Mouse (Mus musculus) intestine, postnatal 0 days (tissue): ENCODE measurements at regions not wholly inside any gene's neighbourhood (a gene's known extent, or its start where the extent isn't known, plus 50 kb on each side); places are given as distances from the start of the nearest gene placed in this dataset.

Experiments used
- ATAC-seq: fragments of 200-750 bp; cut with Nextera tagmentation; 2 replicates; pipeline ENCODE4 v1.8.0; 2017; ENCODE audit warnings: mild to moderate bottlenecking, moderate TSS enrichment, moderate library complexity
- H3K27ac ChIP-seq: fragments of 300-500 bp; sonication (generic); 2 replicates; pipeline ENCODE4 v1.5.1; 2014; ENCODE audit warnings: mild to moderate bottlenecking, low read depth, low read length, moderate library complexity
- H3K27me3 ChIP-seq: fragments of 300-500 bp; sonication (generic); replicated peaks from 2 replicates; pipeline ENCODE4 v1.6.1; 2014; ENCODE audit warnings: low read length, mixed read lengths; ENCODE audit not compliant: control insufficient read depth, insufficient read depth
- H3K36me3 ChIP-seq: fragments of 300-500 bp; sonication (generic); 2 replicates; pipeline ENCODE4 v1.6.1; 2014; ENCODE audit warnings: mild to moderate bottlenecking, moderate library complexity; ENCODE audit not compliant: control insufficient read depth, insufficient read depth
- H3K4me1 ChIP-seq: fragments of 300-500 bp; sonication (generic); replicated peaks from 2 replicates; pipeline ENCODE4 v1.6.1; 2014; ENCODE audit warnings: antibody characterized with exemption, low read length, mixed read lengths; ENCODE audit not compliant: control insufficient read depth, insufficient read depth
- H3K4me2 ChIP-seq: fragments of 300-500 bp; sonication (generic); replicated peaks from 2 replicates; pipeline ENCODE4 v1.6.1; 2014; ENCODE audit warnings: low read depth, mild to moderate bottlenecking, moderate library complexity
- H3K4me3 ChIP-seq: fragments of 300-500 bp; sonication (generic); 2 replicates; pipeline ENCODE4 v1.5.1; 2014; ENCODE audit warnings: low read depth, low read length
- H3K9ac ChIP-seq: fragments of 300-500 bp; sonication (generic); 2 replicates; pipeline ENCODE4 v1.6.1; 2014; ENCODE audit warnings: mild to moderate bottlenecking, low read depth, low read length
- H3K9me3 ChIP-seq: fragments of 300-500 bp; sonication (generic); 2 replicates; pipeline ENCODE4 v1.6.1; 2016; ENCODE audit warnings: mixed run types; ENCODE audit not compliant: control insufficient read depth
- CTCF ChIP-seq: sonication (generic); IDR thresholded peaks from 2 replicates; pipeline ENCODE4 v1.5.1; 2016; ENCODE audit warnings: low read depth, mild to moderate bottlenecking, control low read depth, antibody characterized with exemption, moderate library complexity
- WGBS: fragments of 180-500 bp; shearing (Covaris S2); extraction: QIAGEN DNeasy Blood & Tissue Kit; methylation state at CpG from one replicate; pipeline ENCODE4 v1.1.7; 2014; 5-methylcytosine and 5-hydroxymethylcytosine counted together

DNA sequence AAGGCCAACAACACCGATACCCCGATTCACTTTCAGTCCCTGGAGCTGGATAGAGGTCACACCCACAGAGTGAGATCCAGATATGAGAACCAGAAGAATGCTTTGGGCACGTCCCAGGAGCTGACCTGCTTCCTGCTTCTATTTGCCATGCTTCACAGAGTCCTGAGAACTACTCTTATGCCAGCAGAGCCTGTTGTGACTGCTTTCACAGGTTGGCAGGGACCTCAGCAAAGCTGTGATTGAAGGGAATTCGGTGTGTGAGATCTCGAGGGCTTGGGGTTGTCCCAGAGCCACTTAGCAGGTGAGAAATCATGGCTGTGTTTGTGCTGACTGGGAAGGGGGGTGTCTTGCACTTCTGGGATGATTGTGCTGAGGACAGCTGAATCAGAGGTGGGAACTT lies 197.5 kb upstream of the Kif2a start:
- no peak for ATAC-seq
- Histone ChIP-seq H3K9me3 (no peaks in the 10 kb centered on the region), H3K4me3 (no peak overlapping the region), H3K4me1 (no peaks in the 10 kb centered on the region), H3K9ac (no peak overlapping the region), H3K4me2 (no peak overlapping the region), H3K36me3 (no peaks in the 10 kb centered on the region), H3K27me3 (no peaks in the 10 kb centered on the region), H3K27ac (no peak overlapping the region)
- WGBS: 60% methylated on average over 5 of the region's 5 CpGs
- no peak for TF ChIP-seq CTCF

DNA sequence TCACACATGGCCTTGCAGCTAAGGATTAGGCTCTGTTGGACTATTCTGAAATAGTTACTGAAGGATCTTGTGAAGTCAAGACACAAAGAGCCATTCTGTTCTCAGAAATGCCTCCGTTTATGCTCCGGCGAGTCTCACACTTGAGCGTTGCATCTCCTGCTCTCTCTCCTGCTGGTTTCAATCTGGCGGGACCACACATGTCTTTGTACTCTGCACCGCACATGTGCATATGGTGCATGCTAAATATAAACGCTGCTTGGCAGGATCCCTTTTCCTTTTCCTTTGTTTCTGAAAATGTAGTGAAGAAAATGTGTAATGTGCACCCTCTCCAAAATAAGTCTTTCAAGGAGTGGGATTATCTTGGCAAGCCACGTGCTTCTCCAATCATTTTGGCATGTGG lies 196.4 kb upstream of the Kif2a start:
- no peak for TF ChIP-seq CTCF
- ATAC-seq: no peak
- H3K36me3 ChIP-seq: no peaks in the 10 kb centered on the region
- H3K27ac ChIP-seq: no peak overlapping the region
- H3K4me1 ChIP-seq: no peaks in the 10 kb centered on the region
- H3K4me2 ChIP-seq: no peak overlapping the region
- no peaks in the 10 kb centered on the region for H3K27me3 ChIP-seq
- 74% methylated on average over 8 of the region's 8 CpGs for WGBS
- no peaks in the 10 kb centered on the region for H3K9me3 ChIP-seq
- H3K4me3 ChIP-seq: no peak overlapping the region
- H3K9ac ChIP-seq: no peak overlapping the region

DNA sequence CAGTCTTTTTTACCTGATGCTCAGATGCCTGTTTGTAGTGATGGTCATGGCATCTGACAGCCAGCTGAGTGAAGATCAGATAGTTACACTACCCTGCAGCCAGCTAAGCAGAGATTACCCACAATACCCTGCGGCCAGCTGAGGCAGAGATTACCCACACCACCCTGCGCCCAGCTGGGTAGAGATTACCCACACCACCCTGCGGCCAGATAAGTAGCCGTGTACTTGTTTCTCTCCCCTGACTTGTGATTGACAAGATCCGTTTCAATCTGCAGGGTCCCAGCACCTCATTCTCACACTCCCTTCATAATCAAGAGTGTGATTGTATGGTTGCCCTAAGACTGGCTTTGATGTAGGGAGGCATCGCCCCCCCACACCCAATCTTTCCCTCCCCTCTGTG lies 195.9 kb upstream of the Kif2a start:
- Histone ChIP-seq H3K27me3 (no peaks in the 10 kb centered on the region), H3K27ac (no peak overlapping the region), H3K36me3 (no peaks in the 10 kb centered on the region), H3K9ac (no peak overlapping the region), H3K4me1 (no peaks in the 10 kb centered on the region), H3K4me2 (no peak overlapping the region), H3K4me3 (no peak overlapping the region), H3K9me3 (no peaks in the 10 kb centered on the region)
- TF ChIP-seq CTCF: no peak
- no peak for ATAC-seq
- 81% methylated on average over 6 of the region's 6 CpGs for WGBS

DNA sequence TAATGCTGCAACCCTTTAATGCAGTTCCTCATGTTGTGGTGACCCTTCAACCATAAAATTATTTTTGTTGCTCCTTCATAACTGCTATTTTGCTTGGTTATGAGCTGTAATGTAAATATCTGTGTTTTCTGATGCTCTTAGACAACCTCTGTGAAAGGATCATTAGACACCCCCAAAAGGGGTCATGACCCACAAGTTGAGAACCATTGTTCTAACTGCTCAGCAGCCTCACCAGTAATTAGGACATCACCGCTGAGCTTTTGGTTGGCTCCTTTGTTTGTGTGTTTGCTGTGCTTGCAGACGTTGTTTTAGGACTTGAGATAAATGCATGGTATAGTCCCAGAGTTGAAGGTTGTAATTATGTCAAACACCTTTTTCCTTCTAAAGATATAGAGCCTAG lies 191.4 kb upstream of the Kif2a start:
- Histone ChIP-seq H3K4me3 (no peak overlapping the region), H3K9me3 (no peaks in the 10 kb centered on the region), H3K27me3 (no peaks in the 10 kb centered on the region), H3K27ac (no peak overlapping the region), H3K4me1 (no peaks in the 10 kb centered on the region), H3K9ac (no peak overlapping the region), H3K36me3 (no peaks in the 10 kb centered on the region), H3K4me2 (no peak overlapping the region)
- 30% methylated on average over 2 of the region's 2 CpGs for WGBS
- no peak for ATAC-seq
- no peak for TF ChIP-seq CTCF

DNA sequence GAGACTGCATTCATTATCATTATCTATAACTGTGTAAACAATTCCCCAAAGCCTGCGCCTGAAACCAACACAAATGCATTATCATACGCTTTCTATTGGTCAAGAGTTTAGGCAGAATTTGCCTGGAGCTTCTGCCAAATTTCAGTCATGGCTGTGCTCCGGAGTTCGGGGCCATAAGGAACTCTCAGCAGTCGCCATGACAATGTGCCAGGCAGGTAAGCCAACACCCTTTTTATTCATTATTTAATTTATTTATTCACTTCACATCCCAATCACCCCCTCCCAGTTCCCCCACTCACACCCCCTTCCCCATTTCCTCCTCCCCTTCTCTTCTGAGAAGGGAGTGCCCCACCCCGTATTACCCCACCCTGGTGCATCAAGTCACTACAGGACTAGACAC lies 188.8 kb upstream of the Kif2a start:
- no peak overlapping the region for H3K27ac ChIP-seq
- H3K36me3 ChIP-seq: no peaks in the 10 kb centered on the region
- no peaks in the 10 kb centered on the region for H3K9me3 ChIP-seq
- no peak for TF ChIP-seq CTCF
- H3K27me3 ChIP-seq: no peaks in the 10 kb centered on the region
- H3K9ac ChIP-seq: no peak overlapping the region
- H3K4me2 ChIP-seq: no peak overlapping the region
- H3K4me3 ChIP-seq: no peak overlapping the region
- H3K4me1 ChIP-seq: no peaks in the 10 kb centered on the region
- ATAC-seq: no peak
- 64% methylated on average over 6 of the region's 6 CpGs for WGBS

DNA sequence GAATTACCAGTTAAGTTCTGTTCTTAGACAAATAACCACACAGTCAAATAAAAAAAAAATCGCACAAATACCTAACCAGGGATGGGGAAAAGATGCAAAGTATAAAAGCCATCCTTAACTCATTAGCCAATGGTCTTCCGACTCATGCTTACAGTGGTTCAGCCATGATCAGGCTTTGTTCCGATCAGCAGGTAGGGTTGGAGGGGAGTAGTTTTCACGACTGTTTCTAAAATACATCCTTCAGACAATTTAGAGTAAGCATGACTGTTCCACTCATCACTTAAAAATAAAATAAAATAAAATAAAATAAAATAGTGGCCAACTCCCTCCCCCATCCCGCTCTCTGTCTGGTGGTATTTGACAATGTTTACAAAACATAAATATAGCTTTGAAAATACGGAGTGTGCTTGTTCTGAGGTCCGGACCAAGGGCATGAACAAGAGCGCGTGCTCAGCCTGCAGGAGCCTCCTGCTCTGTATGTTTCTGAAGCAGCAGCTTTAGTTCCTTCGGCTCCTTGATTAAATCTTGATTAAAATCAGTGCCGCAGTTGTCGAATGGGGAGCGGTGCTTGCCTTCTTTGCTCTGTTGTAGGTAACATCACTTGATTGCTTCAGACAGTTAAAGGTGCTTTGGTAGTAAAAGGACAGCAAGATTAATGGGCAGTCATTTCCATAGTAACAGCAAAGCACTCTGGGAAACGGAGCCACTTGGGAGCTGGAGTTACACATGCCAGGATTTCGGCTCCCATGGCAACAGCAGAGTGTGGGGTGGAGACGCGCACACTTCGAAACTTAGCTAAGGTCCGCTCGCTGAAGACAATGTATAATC lies 185.6 kb upstream of the Kif2a start:
- H3K36me3 ChIP-seq: no peaks in the 10 kb centered on the region
- H3K27me3 ChIP-seq: no peaks in the 10 kb centered on the region
- no peak for ATAC-seq
- no peak overlapping the region for H3K9ac ChIP-seq
- no peak overlapping the region for H3K4me3 ChIP-seq
- H3K9me3 ChIP-seq: no peaks in the 10 kb centered on the region
- H3K4me2 ChIP-seq: peak overlapping the region; percentile 51
- WGBS: 38% methylated on average over 20 of the region's 20 CpGs
- no peak overlapping the region for H3K27ac ChIP-seq
- H3K4me1 ChIP-seq: no peaks in the 10 kb centered on the region
- no peak for TF ChIP-seq CTCF
